Mouse (Mus musculus) thymus, postnatal 36 days (tissue): ENCODE results near the gene Paf1.
"Not testable (repeated sequence)": the region's sequence is repeated elsewhere in the genome, so short reads cannot be mapped to it uniquely, and the experiment has no call there.

Experiments used
- DNase-seq, 2 experiments: peaks; one replicate each; pipeline ENCODE4 v3.0.0; 2022; ENCODE audit warnings: mixed read lengths in 2 of 2

The Paf1 gene

DNA sequence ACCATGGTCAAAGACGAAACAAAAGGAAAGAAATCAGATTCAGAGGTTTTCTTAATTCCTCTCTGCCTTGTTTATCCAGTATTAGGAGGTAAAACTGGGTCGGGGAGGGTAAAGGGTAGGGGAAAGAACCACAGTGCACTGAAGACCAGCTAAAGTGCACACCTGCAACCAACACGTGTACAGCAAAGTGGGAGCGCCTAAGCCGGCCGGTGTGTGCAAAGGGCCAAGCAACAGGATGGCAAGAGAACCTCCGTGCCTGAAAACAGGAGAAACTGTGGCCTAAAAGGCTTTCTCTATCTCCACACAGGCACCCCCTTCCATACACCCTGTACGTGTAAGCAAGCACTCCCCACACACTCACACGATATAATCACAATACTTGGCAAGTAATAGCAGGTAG, 7.6 kb upstream of the Paf1 start:
- DNase-seq = peak; percentile 34 to 64

DNA sequence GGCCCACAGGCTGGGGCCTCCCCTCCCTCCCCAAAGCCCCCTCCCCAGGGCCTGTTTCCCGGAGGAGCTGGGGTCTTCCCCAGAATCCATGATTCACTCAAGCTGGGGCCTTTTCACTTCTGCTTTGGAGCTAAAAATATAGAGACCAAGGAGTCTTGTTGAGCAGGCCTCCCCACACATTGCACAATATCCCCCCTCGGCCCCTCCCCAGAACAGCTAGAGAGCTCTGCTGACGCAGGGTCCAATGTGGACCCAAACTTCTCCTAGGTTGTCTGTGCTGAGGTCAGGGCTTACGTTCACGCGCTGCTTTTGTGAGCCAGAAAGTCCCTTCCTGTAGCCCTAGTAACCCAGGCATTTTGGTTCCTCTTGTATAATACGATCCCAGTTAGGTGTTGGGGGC, 6.7 kb upstream of the Paf1 start:
- DNase-seq = peak in 1 of 2 experiments; percentile 47

DNA sequence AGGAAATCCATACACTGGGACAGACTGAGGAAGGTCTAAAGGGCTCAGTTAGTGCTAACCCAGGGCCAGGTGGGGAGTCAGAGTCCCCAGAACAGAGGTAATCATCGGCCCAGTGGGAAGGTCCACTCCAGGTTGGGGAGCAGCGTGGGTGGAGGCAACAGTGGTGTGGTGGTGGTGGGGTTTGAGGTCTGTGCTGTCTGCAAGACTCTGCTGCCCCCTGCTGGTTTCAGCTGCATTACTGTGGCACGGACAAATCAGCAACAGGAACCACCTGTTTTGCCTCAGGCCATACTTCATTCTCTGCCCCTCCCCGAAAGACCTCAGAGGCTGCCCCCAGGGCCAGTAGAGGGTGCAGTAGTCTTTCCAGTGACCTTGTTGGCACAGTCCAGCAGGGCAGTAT, 6.3 kb upstream of the Paf1 start:
- peak; percentile 88 to 89 for DNase-seq

DNA sequence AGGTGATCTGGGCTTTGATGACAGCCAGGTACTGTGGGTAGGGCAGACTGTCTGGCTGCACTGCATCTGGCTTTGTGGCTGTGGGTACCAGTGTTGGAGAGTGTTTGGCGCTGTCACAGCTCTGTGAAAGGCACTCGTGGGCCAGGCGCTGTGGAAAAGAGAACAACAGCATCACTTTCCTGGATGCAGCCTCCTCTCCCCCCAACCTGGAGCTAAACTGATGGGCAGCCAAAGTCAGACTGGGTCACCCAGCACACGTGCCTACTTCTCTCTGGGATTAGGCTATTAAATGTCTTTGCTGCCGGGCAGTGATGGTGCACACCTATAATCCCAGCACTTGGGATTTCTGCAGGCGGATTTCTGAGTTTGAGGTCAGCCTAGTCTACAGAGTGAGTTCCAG, 5.9 kb upstream of the Paf1 start:
- peak in 1 of 2 experiments; percentile 24 for DNase-seq

DNA sequence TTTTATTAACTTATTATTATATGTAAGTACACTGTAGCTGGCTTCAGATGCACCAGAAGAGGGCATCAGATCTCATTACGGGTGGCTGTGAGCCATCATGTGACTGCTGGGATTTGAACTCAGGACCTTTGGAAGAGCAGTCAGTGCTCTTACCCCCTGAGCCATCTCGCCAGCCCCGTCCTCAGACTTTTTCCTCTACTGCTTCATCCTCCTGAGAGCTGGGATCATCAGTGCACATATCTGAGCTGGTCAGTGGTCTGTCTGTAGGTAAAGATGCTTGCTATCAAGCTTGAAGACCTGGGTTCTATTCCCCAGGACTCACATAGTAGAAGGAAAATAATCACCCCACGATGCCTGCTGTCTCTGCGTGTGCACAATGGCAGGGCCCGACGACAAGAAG, 5.4 kb upstream of the Paf1 start:
- DNase-seq = not testable (repeated sequence)

DNA sequence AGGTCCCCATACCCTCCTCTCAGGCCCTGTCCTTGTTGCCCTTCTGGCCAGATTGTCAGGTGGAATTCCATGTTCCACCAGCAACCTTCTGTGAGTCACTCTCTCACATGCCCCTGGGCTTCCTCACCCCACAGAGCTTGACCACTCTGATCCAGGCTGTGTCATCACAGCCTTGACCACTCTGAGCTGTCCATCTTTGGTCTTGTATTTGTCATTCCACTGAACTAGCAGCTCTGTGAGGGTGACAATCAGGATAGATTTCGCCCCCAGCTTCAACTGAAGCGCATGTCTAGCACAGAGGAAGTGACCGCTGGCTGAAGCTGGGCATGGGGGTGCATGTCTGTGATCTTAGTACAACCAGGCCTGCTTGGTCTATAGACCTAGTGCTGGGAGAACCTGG, 2.4 kb upstream of the Paf1 start:
- no peak for DNase-seq

DNA sequence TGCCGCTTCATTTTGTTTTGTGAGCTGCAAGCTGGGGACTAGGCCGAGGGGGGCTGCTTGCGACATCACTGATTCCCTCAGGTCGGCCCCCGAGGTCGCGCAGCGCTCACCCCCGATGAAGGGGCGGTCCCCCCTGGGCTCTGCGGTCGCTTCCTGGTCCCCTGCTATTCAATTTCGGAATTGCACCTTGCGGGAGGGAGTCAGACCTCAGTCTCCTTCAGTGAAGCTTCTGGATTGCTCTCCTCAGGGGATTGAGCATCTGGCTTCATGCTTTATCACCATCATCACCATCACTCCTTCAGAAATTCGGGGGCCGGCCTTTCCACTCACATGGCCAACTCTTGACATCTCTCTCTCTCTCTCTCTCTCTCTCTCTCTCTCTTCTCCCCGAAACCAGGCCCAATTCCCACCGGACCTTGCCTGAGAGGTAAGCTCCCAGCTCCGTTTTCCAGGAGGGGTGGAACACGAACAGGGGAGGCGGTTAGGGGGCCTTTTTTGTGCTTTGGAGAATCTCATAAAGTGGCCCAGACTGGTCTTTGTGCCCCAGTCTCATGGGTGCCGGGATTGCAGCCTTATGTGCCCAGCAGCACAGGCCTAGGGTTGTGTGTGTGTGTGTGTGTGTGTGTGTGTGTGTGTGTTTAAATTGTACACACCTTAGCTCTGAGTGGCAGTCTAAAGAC, 661 bp downstream of the Paf1 start:
- no peak for DNase-seq

DNA sequence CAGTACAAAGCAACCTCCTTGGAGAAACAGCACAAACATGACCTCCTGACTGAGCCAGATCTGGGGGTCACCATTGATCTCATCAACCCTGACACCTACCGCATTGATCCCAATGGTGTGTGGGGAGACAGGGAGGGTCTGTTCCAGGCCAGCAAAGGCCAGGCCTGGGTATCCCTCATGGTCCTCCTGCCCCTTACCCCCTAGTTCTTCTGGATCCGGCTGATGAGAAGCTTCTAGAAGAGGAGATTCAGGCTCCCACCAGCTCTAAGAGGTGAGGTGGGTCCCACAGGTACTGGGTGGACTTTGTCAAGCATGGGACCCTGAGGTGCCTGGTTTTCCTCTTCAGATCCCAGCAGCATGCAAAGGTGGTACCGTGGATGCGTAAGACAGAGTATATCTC, 2.7 kb downstream of the Paf1 start:
- DNase-seq = peak in 1 of 2 experiments; percentile 1

DNA sequence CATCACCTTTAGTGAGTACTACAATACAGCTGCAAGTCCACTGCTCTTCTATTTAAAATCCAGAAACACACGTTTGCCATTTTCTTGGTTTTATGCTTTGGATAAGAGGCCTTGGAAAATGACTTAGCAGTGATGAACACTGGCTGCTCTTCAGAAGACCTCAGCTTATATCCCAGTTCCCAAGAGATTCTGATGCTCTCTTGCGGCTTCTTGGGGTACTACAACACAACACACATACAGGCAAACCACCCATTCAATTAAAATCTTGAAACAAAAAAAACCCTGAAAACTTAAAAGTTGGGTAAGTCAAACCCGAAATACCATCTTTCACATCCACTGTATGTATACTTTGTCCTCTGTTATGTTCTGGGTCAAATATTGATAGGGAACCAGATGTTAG, 5.2 kb downstream of the Paf1 start:
- peak in 1 of 2 experiments; percentile 4 for DNase-seq

DNA sequence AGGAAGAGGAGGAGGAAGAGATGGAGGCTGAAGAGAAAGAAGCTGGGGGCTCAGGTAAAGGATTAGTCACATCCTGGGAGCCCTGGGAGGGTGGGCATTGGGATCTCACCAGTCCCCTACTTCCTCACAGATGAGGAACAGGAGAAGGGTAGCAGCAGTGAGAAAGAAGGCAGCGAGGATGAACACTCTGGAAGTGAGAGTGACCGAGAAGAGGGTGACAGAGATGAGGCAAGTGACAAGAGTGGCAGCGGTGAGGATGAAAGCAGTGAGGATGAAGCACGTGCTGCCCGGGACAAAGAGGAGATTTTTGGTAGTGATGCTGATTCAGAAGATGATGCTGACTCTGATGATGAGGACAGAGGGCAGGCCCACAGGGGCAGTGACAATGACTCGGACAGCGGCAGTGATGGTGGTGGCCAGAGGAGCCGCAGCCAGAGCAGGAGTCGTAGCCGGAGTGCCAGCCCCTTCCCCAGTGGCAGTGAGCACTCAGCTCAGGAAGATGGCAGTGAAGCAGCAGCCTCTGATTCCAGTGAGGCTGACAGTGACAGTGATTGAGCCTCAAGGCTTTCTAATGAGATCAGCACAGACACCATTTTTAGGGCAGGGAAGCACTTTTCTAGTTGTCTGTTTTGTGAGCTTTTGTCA, 6.1 kb downstream of the Paf1 start:
- no peak for DNase-seq

DNA sequence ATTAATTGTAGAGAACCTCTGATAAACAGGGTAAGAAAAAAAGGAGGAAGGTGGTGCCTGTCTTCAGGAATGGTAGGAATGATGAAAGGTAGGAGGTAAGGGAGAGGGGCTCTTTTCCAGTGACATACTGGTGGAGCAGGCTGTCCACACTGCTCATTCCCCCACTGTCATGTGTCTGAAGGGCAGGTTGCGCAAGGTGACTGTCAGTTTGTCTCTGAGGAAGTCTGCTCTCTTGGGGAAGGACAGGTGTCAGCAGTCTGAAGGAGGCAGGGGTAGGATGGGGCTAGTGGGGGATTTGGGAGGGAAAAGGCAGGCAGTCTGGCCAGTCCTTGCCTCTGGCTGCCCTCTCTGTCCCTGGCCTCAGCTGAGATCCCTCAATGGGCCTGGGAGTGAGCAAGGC, 8.3 kb downstream of the Paf1 start:
- no peak for DNase-seq

DNA sequence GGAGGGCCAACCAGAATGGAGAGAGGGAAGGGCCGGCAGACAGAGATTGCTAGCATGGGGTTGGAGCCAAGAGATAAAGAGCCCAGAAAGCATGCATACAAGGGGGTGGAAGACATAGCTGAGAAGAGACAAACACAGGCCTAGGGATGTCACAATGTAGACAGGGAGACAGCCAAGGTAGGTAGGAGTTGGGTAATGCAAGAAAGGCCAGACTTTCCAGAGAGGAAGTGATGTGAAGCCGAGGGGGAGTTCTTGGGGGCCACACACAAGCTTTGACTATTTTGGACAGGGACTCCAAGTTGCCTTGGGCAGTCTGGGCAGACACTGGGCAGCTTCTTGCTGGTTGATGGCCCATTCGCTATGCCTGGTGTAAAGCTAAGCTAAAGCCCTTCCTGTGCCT, 9.2 kb downstream of the Paf1 start:
- no peak for DNase-seq

DNA sequence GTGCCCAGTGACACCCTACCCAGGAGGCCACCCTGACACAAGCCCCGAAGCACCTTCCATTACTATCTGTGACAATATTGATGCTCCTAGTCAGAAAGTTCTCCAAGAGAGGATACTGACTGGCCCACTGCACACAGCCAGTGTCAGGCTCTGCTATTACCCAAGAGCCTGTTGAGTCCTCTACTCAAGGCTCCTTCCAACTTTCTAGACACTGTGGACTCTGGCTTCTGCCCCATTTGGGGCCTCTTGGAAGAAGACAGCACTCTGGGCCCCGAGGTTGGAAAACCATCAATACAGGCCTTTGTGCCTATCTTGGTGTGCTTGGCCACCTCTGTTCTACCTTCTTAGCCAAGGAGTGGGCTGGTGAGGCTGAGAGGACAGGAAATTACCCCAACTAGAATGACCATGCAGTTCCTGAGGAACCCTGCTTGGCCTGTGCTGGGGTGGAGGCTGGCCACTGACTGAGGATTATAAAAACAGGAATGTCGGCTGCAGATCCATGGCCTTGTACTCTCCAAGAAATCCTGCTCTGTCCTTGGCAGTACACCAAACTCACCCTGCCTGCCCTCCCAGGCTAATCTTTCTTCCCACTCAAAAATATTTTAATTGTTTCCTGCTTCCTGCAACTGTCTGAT, 18.2 kb downstream of the Paf1 start:
- DNase-seq = no peak

DNA sequence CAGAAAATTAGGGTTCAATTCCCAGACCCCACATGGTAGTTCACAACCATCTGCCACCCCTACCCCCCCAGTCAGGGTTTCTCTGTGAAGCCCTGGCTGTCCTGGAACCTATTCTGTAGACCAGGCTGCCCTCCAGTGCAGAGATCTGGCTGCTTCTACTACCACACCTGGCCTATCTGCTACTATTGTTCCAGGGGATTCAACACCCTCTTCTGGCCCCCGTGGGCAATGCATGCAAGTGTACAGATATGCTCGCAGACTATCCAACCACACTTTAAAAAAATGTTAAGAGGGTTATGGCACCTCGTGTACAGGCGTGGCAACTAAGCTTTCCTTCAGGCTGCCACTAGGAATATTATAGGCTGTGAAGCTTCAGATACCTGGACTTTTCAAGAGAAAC, 20.1 kb downstream of the Paf1 start:
- peak; percentile 26 to 41 for DNase-seq

DNA sequence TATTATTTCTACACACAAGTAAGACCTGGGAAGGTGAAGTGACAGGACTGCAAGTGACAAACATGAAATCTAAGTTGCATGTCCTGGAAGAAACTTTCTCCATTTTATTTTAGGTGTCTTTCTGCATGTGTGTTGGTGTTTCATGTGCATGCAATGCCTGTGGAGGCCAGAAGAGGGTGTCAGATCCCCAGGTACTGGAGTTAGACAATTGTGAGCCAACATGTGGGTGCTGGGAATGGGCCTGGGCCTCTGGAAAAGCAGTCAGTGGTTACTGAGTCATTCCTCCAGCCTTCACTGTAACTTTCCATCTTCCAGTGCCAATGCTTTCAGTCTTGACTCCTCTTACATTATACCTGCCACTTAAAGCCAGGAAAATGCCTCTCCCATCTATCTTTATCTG, 24.6 kb downstream of the Paf1 start:
- DNase-seq = no peak

DNA sequence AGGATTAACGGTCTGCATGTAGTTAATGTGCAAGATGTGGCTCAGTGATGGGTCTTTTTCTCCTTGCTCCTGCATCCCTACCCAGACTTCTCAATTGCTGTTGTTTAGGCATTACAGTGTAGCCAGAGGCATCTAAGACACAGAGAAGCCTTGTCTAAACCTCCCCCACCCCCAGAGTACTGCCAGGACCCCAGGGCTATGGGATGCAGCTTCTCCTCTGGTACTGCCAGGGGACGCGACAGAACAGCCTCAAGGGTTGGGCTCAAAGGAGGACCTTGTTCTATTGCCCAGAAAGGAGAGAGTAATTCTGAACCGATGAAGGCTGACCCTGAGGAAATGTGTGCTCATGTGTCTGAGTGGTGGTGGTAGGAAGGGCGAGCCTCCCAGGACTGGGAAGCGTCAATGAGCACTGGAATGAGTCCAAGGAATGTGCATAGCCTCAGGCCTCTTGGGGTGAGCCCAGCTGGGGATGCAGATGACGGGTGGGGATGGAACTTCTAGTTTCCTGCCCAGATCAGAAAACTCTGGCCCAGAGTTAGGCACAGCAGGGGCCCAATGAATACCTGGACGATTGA, 25.4 kb downstream of the Paf1 start:
- no peak for DNase-seq

DNA sequence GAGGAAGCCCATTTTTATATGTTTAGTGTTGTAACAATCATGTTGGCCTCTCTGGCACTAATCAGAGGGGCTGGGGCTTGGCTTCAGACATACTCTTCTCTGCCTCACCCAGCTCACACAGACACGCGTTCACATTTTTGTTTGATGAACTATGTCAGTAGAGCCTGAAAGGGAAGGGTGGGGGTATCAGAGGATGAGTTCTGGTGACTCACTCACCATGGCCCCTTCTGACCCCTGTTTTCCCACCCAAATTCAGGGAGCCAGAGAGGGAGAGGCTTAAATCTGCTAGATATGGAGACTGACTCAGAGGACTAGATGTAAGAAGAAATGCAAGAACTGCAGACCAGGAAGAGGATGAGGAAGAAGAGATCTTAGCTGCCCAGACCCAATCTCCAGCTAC, 26.7 kb downstream of the Paf1 start:
- no peak for DNase-seq

DNA sequence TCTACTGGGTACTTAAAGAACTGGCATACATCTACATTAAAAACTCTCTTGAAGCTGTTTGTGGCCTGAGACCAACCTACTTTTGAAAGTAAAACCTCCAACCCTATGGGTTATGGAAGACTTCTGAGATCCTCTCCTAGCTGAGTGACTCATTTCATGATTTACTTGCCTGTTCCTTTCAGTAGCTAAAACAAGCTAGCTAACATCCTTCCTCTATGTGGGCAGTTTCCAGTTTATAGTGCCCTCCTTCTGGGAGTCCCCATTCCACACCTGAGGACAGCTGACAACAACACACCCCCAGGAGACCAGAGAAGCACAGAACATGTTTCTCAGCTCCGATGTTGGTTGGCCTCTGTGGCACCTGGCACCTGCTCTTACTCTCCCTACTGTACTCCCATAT, 30.3 kb downstream of the Paf1 start:
- DNase-seq = no peak

DNA sequence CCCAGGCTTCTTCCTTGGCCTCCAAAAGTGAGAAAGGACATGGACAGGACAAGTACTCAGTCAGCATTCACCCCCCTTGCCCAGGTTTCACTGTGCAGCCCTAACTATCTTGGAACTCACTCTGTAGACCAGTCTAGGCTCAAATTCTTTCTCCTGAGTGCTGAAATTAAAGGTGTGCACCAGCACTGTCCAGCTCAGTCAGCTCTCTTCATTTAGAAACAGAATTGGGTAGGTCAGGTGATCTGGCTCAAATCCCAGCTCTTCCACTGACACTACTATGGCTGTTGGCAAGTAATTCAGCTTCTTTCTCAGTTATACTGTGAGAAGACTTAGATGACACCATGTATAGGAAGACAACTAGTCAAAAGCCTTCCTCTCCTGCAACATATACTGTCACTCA, 35.0 kb downstream of the Paf1 start:
- no peak for DNase-seq

DNA sequence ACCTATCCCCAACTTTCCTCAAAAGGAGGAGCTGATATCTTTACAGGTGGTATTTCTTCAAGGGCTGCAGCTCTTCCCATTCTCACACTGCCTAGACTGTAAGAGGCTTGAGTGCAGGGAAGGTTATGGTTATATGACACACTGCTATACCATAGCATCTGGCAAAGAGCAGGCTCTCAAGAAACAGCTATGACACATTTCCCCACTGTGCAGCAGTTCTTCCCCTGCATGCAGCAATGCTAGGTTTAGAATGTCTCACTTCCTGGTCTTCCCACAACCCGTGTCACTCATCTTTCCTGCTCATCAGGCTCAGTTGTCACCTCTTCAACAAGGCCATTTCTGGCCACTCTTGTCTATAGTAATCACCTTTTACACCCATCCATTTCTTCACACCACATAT, 37.8 kb downstream of the Paf1 start:
- DNase-seq = no peak

DNA sequence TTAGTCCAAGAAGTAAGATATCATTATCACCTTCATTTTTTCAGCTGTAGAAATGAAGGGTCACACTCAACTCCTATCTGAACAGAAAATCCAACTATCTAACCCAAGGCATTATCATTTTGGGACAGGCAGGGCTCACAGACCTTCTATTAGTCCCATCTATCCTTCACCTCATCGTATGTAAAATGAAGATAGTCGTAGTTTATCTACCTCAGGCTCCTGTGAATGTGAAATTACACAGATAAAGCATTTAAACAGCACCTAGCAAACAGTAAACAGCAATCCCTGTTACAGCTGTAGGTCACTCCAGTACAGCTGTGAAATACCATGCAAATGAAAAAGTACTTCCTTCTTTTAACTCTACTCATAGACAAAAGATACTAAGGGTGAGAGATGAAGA, 39.5 kb downstream of the Paf1 start:
- DNase-seq = no peak

DNA sequence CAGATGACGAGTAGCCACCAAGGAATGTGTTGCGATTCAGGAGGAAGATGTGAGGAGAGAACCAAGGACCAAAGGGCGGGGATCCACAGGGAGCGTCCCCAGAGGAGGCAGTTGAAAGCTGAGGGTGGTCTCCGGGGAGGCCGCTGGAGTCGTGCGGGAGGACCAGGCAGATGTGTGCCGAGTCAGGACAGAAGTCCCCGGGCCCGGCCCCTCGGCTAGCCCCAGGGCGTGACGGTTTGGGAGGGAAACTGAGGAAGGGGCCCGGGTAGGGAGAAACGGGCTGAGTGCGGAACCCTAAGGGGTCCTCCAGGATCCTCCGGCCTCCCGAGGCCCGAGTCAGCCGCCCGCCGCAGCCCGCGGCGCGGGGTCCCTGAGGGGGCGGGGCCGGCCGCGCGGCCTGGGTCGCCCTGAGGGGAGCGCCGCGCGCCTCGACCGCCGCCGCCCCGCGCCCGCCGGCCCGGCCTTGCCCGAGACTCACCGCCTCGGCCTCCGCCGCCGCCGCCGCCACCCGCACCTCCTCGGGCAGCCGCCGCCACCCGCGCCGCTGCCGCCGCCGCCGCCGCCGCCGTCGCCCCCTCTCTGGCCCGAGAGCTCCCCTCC, 43.0 kb downstream of the Paf1 start:
- peak in 1 of 2 experiments; percentile 72 for DNase-seq

DNA sequence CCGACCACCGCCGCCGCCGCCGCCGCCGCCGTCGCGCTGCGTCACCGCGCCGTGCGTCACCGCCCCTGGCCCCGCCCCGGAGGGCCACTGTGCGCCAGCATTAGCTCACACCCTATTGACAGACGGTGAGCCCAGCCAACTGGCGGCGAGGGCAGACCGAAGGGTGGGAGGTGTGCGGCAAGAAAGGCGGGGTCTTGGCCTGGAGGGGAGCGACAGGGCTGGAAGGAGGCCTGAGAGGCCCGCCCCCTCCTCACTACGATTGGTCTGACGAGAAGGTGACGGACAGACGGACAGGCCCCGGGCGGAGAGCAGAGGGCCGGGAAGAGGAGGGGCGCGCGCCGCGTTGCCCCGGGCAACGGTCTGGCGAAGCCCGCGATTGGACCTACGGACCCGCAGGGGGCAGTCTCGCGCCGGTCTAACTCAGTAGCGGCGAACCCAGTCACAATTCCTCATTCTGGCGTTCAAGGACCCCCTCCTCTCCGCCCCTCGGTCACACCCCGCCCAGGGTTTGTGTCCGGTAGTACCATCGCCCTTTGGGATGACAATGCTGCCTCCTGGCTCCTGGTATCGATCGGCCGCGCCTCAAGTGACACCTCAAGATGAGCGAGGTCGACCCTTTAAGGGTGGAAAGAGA, 43.6 kb downstream of the Paf1 start:
- peak; percentile 100 for DNase-seq
